Mouse (Mus musculus): Measurements from ENCODE around the gene Arhgap45. TPM values are rescaled to one million over a fixed set of nuclear protein-coding genes. Genes with fewer than 3 reads are reported as not detected.
A peak's percentile ranks its signal among the peaks of the same experiment; 100 is the strongest.

Arhgap45 gene
- polyA plus RNA-seq, 1 experiment from 2014 or later, result 4.7 TPM

DNA sequence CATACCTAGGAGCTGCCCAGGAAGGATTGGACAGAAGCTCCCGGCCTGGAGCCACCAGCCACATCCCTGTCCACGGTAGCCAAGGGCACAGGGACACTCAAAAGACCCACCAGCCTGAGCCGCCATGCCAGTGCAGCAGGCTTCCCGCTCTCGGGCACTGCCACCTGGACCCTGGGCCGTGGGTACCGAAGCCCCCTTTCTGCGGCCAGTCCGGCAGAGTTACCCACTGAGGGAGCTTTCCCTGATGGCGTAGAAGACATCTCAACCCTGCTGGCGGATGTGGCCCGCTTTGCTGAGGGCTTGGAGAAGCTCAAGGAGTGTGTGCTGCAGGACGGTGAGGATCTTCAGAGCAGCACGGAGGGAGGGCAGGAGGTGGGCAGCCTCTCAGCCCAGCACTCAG is 1.3 kb downstream of the Arhgap45 start:
- WGBS, result 75% methylated on average over 14 of the region's 14 CpGs
- Histone ChIP-seq H3K4me2 (peak overlapping the region; percentile 30; the same call in 1 of the 2 replicates), H3K4me3 (peak overlapping the region; percentile 32; the same call in 1 of the 2 replicates), H3K27ac (0 out of 2 replicates have a peak overlapping the region, but pooled peaks have one; percentile 20), H3K9me3 (replicated peaks) (no peaks in the 10 kb centered on the region), H3K4me1 (replicated peaks) (peaks cover 30% of the 10 kb centered on the region), H3K27me3 (peaks cover 38% of the 10 kb centered on the region), H3K36me3 (no peaks in the 10 kb centered on the region), H3K9ac (no peak overlapping the region)
- no peak for ATAC-seq (replicated peaks; ENCODE audit: insufficient number of reproducible peaks, insufficient read depth, low FRiP score, low read depth)

DNA sequence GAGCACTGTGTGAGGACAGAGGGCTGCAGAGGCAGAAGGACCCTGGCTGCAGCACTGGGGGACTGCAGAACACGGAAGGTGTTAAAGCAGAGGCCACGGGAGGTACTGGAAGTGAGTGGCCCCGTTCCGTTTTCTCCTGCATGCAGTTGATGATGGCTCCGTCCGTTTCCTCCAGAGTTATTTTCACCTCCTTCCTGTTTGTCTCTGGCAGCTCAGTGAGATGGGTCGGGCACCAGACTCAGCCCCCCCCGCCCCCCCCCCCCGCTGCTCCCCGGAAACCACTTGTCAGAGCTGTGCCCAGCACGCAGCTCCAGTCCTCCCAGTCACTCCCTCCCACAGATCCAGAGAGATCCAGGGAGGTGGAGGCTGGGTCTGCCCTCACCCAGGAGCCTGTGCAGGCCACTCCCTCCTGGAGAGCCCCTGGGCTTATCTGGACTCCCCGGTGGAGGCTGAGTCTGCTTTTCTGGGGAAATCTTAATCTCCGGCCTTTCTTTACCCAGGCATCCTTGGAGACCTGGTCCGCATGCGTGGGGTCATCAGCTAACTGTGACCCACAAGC is 2.4 kb downstream of the Arhgap45 start:
- Histone ChIP-seq H3K9me3 (replicated peaks) (no peaks in the 10 kb centered on the region), H3K36me3 (no peaks in the 10 kb centered on the region), H3K4me3 (peak overlapping the region; percentile 37), H3K4me2 (peak overlapping the region; percentile 57), H3K9ac (peak overlapping the region; percentile 46), H3K4me1 (replicated peaks) (peaks cover 31% of the 10 kb centered on the region), H3K27ac (peak overlapping the region; percentile 70), H3K27me3 (peaks cover 28% of the 10 kb centered on the region)
- ATAC-seq (replicated peaks; ENCODE audit: insufficient number of reproducible peaks, insufficient read depth, low FRiP score, low read depth), result peak; percentile 48
- 6% methylated on average over 11 of the region's 15 CpGs for WGBS

DNA sequence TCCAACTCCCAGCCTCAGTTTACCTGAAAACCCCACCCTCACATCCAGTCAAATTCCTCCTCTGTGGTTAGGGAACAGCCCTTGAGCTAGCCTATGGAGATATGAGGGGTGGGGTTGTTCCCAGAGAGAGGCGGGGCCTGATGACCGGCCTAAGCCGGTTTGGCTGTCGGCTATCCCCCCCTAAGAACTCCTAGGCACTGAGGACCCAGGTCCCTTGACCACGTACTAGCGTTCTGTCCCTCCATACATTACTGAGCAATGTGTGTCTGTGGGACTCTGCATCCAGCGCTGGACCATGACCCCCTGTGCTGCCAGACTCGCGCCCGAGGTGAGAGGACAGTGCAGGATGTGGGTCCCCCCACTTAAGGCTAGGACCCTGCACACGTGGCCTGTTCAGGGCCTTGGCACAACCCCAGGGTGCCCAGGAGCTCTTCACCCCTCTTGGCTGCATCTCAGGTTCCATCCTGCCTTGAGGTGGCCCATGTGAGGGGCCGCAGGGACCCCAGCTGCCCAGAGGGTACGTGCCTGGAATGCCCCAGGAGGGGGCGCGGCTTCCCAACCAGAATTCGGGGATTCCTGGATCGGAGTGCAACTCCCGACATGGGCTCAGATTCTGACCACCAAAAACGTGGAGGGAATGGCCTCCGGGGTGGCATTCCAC is 3.1 kb downstream of the Arhgap45 start:
- ATAC-seq (replicated peaks; ENCODE audit: insufficient number of reproducible peaks, insufficient read depth, low FRiP score, low read depth), result peak; percentile 36; the same call in 1 of the 2 replicates
- Histone ChIP-seq H3K4me2 (peak overlapping the region; percentile 57), H3K9me3 (replicated peaks) (no peaks in the 10 kb centered on the region), H3K9ac (peak overlapping the region; percentile 46), H3K4me3 (peak overlapping the region; percentile 37), H3K27me3 (peaks cover 20% of the 10 kb centered on the region), H3K4me1 (replicated peaks) (peaks cover 33% of the 10 kb centered on the region), H3K36me3 (no peaks in the 10 kb centered on the region), H3K27ac (peak overlapping the region; percentile 70)
- 22% methylated on average over 20 of the region's 20 CpGs for WGBS

DNA sequence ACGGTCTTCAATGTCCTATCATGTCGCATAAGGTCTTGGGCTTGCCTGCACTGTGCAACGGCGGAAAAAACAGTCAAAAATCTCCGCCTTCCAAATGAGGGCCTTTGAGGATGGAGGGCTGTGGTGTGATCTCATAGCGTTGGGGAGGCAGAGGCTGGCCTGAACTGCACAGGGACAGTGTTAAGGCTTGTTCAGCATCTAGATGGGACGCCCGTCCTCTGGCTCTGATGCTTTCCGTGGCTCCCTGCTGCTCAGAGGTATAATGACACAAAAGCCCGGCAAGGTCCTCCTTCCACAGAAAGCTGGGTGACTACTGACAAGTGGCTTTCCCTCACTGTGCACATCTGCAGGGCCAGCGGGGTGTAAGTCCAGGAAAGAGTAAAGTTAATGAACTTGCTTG is 3.7 kb downstream of the Arhgap45 start:
- peak overlapping the region; percentile 37 for H3K4me3 ChIP-seq
- peaks cover 14% of the 10 kb centered on the region for H3K27me3 ChIP-seq
- H3K36me3 ChIP-seq, result no peaks in the 10 kb centered on the region
- no peak for ATAC-seq (replicated peaks; ENCODE audit: insufficient number of reproducible peaks, insufficient read depth, low FRiP score, low read depth)
- 0 out of 2 replicates have a peak overlapping the region, but pooled peaks have one; percentile 14 for H3K9ac ChIP-seq
- H3K27ac ChIP-seq, result peak overlapping the region; percentile 70
- peak overlapping the region; percentile 57 for H3K4me2 ChIP-seq
- H3K9me3 ChIP-seq (replicated peaks), result no peaks in the 10 kb centered on the region
- H3K4me1 ChIP-seq (replicated peaks), result peaks cover 30% of the 10 kb centered on the region
- 40% methylated on average over 11 of the region's 11 CpGs for WGBS

DNA sequence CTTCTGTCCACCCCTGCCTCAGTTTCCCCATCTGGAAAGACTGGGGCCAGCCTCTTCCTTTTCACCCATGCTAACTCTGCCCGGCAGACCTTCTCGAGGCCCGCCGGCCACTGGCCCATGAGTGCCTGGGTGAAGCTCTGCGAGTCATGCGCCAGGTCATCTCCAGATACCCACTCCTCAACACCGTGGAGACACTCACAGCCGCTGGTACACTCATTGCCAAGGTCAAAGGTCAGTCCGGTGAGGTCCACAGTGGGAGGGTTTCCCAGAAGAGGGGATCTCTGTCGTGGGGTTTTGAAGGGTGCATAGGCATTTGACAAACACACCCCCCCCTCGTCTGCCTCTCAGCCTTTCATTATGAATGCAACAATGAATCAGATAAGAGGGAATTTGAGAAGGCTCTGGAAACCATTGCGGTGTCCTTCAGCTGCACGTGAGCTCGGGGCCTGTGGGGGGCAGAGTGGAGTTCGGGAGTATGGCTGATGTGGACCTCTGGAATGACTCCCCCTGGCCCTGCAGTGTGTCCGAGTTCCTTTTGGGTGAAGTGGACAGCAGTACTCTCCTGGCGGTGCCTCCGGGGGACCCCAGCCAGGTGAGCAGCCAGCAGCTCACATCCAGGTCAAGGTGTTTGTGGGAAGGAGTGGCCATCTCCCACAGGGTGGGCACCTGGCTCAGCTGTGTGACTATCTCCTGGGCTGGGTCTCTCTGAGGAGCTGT is 4.3 kb downstream of the Arhgap45 start:
- ATAC-seq (replicated peaks; ENCODE audit: insufficient number of reproducible peaks, insufficient read depth, low FRiP score, low read depth), result no peak
- no peaks in the 10 kb centered on the region for H3K36me3 ChIP-seq
- WGBS, result 78% methylated on average over 18 of the region's 18 CpGs
- no peaks in the 10 kb centered on the region for H3K9me3 ChIP-seq (replicated peaks)
- 0 out of 2 replicates have a peak overlapping the region, but pooled peaks have one; percentile 37 for H3K4me3 ChIP-seq
- peaks cover 28% of the 10 kb centered on the region for H3K4me1 ChIP-seq (replicated peaks)
- H3K27ac ChIP-seq, result no peak overlapping the region
- no peak overlapping the region; the same call in 1 of the 2 replicates for H3K4me2 ChIP-seq
- H3K27me3 ChIP-seq, result peaks cover 8% of the 10 kb centered on the region
- no peak overlapping the region for H3K9ac ChIP-seq

DNA sequence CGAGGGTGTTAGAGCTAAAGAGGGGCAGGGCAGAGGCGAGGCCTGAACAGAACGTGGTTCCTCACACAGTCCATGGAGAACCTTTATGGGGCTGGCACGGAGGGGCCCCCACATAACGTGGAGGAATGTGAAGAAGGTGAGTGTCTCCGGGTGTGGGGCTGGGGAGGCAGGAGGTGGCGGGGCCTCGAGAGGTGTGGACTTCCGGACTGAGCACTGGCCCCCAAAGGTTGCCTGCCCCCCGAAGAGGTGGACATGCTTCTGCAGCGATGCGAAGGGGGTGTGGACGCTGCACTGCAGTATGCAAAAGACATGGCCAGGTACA is 4.8 kb downstream of the Arhgap45 start:
- no peak for ATAC-seq (replicated peaks; ENCODE audit: insufficient number of reproducible peaks, insufficient read depth, low FRiP score, low read depth)
- Histone ChIP-seq H3K9me3 (replicated peaks) (no peaks in the 10 kb centered on the region), H3K27ac (no peak overlapping the region), H3K9ac (no peak overlapping the region), H3K27me3 (0 out of 2 replicates have a peak, but pooled peaks cover 3% of the 10 kb centered on the region), H3K36me3 (no peaks in the 10 kb centered on the region), H3K4me1 (replicated peaks) (peaks cover 24% of the 10 kb centered on the region), H3K4me2 (no peak overlapping the region), H3K4me3 (no peak overlapping the region)
- 86% methylated on average over 13 of the region's 13 CpGs for WGBS

DNA sequence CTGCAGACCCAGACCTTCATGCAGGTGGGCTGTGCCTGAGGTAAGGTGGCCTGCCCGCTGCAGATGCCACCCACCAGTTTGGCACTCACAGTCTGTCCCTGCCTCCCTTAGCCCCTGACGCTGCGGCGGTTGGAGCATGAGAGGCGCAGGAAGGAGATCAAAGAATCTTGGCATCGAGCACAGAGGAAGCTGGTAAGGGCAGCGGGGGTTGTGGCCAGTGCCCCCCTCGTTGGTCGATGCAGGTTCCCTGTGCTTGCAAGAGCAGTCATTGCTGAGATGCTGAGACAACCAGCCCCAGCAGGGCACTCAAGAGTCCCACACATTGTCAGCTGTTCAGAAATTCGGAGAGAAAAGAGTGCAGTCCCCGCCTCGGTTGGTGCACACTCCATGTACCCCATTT is 5.7 kb downstream of the Arhgap45 start:
- H3K9me3 ChIP-seq (replicated peaks), result no peaks in the 10 kb centered on the region
- no peak for ATAC-seq (replicated peaks; ENCODE audit: insufficient number of reproducible peaks, insufficient read depth, low FRiP score, low read depth)
- no peak overlapping the region for H3K9ac ChIP-seq
- no peak overlapping the region for H3K4me3 ChIP-seq
- WGBS, result 88% methylated on average over 12 of the region's 12 CpGs
- no peak overlapping the region for H3K4me2 ChIP-seq
- peaks cover 24% of the 10 kb centered on the region for H3K4me1 ChIP-seq (replicated peaks)
- no peaks in the 10 kb centered on the region for H3K36me3 ChIP-seq
- H3K27me3 ChIP-seq, result 0 out of 2 replicates have a peak, but pooled peaks cover 3% of the 10 kb centered on the region
- H3K27ac ChIP-seq, result no peak overlapping the region

DNA sequence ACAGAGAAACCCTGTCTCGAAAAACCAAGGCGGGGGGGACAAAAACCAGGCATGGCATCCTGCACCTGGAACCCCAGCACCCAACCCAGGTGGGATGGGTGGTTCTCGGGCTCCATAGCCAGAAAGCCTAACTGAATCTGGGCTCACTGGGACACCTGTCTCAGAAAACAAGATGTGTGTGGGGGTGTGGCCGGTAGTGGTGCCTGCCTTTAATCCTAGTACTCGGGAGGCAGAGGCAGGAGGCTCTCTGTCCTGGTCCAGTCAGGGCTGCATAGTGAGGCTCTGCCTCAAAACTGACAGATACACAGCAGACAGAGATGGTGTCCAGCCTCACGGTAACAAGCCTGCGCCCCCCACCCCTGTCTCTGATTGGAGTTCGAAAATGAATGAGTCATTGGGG is 6.4 kb downstream of the Arhgap45 start:
- WGBS, result 95% methylated on average over 8 of the region's 8 CpGs

DNA sequence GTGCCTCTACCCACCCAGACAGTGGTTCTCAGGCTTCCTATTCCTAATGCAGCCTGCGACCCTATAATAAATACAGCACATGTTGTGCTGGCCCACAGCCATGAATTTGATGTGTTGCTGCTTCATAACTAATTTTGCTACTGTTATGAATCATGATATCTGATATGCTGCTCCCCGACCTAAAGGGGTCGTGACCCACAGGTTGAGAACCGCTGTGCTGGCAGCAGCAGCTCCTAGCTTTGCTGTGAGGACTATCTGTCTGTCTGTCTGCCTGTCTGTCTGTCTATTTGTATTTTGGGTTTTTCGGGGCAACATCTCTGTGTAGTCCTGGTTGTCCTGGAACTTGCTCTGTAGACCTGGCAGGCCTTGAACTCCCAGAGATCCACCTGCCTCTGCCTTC is 7.3 kb downstream of the Arhgap45 start:
- no peak for ATAC-seq (replicated peaks; ENCODE audit: insufficient number of reproducible peaks, insufficient read depth, low FRiP score, low read depth)
- no peak overlapping the region for H3K9ac ChIP-seq
- H3K36me3 ChIP-seq, result no peaks in the 10 kb centered on the region
- no peaks in the 10 kb centered on the region for H3K27me3 ChIP-seq
- no peaks in the 10 kb centered on the region for H3K9me3 ChIP-seq (replicated peaks)
- no peak overlapping the region for H3K4me2 ChIP-seq
- WGBS, result 83% methylated on average over 5 of the region's 5 CpGs
- no peak overlapping the region for H3K4me3 ChIP-seq
- H3K4me1 ChIP-seq (replicated peaks), result peaks cover 21% of the 10 kb centered on the region
- no peak overlapping the region for H3K27ac ChIP-seq

More for the DNA sequence above, 6.4 kb downstream of the Arhgap45 start:
- no peaks in the 10 kb centered on the region for H3K9me3 ChIP-seq (replicated peaks)
- ATAC-seq (replicated peaks; ENCODE audit: insufficient number of reproducible peaks, insufficient read depth, low FRiP score, low read depth), result no peak
- H3K27me3 ChIP-seq, result 0 out of 2 replicates have a peak, but pooled peaks cover 1% of the 10 kb centered on the region
- peaks cover 24% of the 10 kb centered on the region for H3K4me1 ChIP-seq (replicated peaks)
- no peaks in the 10 kb centered on the region for H3K36me3 ChIP-seq
- H3K4me3 ChIP-seq, result no peak overlapping the region
- no peak overlapping the region for H3K9ac ChIP-seq
- no peak overlapping the region for H3K4me2 ChIP-seq
- H3K27ac ChIP-seq, result no peak overlapping the region

DNA sequence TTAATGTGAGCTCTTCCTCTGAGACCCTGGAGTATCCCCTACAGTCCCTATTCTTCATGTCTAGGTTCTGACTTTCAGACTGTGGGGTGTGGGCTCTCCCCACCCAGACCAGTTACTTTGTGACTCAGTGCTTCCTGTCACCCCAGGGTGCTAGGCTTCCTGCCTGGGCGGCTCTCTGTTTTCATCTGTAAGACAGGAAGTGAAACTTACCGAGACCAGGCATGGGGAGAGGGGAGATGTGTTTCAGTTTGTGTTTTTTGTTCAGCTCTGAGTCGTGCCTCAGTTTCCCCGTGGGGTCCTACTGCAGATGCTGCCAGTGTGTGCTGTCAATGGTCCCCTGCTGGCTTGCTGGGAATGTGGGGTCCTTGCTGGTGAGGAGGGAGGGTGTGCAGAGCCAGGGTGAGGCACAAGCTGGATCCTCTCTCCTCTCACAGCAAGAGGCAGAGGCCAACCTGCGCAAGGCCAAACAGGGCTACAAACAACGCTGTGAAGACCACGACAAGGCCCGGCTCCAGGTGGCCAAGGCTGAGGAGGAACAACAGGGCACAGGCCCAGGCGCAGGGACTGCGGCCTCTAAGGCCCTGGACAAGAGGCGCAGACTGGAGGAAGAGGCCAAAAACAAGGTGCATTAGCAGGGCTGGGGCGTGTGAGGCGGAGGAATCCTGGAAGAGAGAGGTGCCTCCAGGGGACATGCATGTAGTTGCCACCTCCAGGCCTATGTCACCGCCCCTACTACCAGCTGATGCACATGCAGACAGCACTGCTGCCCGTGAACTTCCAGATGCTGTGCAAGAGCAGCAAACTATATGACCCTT is 8.0 kb downstream of the Arhgap45 start:
- no peak for ATAC-seq (replicated peaks; ENCODE audit: insufficient number of reproducible peaks, insufficient read depth, low FRiP score, low read depth)
- Histone ChIP-seq H3K9me3 (replicated peaks) (no peaks in the 10 kb centered on the region), H3K36me3 (no peaks in the 10 kb centered on the region), H3K27ac (no peak overlapping the region), H3K27me3 (no peaks in the 10 kb centered on the region), H3K4me2 (0 out of 2 replicates have a peak overlapping the region, but pooled peaks have one; percentile 2), H3K4me3 (no peak overlapping the region), H3K9ac (no peak overlapping the region), H3K4me1 (replicated peaks) (peaks cover 14% of the 10 kb centered on the region)
- 70% methylated on average over 15 of the region's 15 CpGs for WGBS

DNA sequence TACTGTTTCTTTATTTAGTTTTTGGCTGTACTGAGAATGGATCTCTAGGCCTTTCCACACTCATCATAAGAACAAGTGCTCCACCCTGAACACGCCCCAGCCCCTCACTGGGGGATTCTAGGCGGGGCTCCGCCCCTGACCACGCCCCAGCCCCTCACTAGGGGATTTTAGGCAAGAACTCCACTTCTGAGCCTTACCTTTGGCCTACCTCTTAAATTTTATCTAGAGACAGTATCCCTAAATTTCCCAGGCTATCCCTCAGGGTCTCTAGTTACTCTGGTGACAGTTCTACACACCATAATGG is 8.5 kb downstream of the Arhgap45 start:
- Histone ChIP-seq H3K27ac (no peak overlapping the region), H3K4me1 (replicated peaks) (peaks cover 8% of the 10 kb centered on the region), H3K4me2 (no peak overlapping the region), H3K27me3 (no peaks in the 10 kb centered on the region), H3K9me3 (replicated peaks) (no peaks in the 10 kb centered on the region), H3K9ac (no peak overlapping the region), H3K4me3 (no peak overlapping the region), H3K36me3 (no peaks in the 10 kb centered on the region)
- ATAC-seq (replicated peaks; ENCODE audit: insufficient number of reproducible peaks, insufficient read depth, low FRiP score, low read depth), result no peak
- WGBS, result 60% methylated on average over 4 of the region's 4 CpGs
